Mouse (Mus musculus): ENCODE measurements around the gene Mea1.

- TF ChIP-seq CTCF (IDR thresholded peaks at IDR 0.05; ENCODE audit: borderline replicate concordance, control insufficient read depth, extremely low read depth, insufficient read depth, low read length, poor library complexity) (no peak), POLR2A (IDR thresholded peaks at IDR 0.05; ENCODE audit: control insufficient read depth, extremely low read depth, insufficient read depth, low read length, poor library complexity) (no peak)
Measured at GRCm38 (mm10) chr17:46728496-46728895, 49.9 kb downstream of the Mea1 start.
